Mouse (Mus musculus) cerebellum, adult 11 months (tissue): ENCODE data around the gene Edaradd.
A peak's percentile ranks its signal among the peaks of the same experiment; 100 is the strongest.
"Not testable (repeated sequence)": the region's sequence is repeated elsewhere in the genome, so short reads cannot be mapped to it uniquely, and the experiment has no call there.

Experiments used
- DNase-seq: peaks from one replicate; pipeline ENCODE4 v3.0.0; 2022

The Edaradd gene

DNA sequence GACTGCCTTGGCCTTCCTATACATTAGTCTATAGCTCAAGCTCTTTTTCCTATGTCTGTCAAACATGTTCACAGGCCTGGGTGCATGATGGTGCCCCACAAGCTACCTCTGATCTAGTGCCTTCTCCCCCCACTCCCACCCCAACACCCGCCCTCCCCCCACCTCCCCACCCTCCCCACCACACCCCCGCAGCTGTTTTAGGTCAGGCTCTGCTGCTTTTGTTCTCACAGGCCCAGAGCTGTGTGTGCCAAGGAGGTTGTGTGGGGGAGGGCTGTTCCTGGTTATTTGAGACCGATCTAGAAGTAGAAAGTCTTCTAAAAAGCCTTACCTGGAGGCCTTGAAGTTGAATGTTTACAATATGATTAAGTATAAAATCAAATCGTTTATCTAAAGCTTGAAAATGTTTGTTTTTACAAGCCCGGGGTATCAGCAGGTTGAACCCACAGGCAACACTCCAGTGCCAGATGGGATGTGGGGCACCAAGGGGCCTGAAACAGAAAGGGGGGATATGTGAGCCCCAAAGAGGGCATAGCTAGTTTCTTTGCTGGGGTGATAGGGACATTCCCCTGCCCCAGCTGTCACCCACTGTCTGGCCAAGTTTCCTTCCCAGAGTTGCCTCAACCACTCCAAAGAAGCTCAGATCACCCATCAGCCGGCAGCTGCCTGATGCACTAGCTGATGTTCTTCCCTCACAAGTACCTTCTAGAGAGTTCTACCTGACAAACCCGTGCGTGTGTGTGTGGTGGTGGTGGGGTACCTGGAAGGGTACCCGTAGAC lies 8.9 kb downstream of the Edaradd start:
- no peak for DNase-seq

DNA sequence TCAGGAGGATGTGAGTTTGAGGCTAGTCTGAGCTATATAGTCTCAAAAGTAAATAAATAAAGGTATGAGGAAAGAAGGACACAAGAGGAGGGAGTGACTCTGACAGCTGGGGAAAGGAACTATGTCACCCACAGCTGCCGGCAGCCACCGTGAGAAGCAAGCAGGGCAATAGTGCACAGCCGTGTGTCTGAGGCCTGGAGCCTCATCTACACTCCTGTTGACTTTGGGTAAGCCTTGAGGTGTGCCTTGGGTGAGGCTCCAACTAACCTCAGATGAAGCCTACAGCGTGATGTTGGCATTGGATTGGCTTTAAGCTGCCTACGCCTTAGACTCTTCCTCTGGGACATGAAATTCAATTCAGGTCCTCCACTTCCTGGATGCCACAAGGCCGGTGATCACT lies 10.2 kb downstream of the Edaradd start:
- DNase-seq: no peak

DNA sequence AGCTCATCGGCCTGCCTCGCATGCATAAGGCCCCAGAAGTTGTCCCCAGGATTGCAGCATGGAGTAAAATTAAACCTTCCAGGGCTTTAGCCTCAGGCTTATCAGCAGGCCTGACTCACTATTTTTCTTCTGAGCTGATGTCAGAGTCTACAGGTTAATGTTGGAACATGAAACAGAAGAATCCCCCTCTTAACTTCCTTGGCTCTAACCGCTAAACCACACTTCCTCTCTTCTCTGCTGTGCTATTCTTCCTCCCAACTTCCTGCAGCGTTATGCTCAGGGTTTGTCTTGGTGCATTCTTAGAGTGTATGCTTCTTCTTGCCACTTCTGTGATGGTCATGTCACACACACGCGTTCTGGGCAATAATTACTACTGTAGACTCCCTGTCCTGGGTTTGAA lies 12.8 kb downstream of the Edaradd start:
- DNase-seq: no peak

DNA sequence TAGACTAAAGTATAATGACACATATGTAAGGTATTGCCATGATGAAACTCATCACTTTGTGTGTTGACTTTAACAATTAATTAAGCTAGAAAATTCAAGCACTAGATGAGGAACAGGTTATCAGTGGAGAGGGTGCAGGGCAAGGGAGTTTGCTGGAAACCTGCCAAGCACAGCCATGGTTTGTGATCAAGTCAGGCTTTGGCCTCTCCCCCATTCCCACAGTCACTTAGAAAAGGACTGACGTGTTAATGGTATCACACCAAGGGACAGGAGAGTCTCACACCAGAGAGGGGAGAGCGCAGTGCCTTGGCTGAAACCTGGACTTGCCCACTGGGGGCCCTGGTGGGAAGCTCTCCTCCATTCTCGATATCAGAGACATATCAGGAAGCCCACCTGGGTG lies 14.9 kb downstream of the Edaradd start:
- DNase-seq: no peak

DNA sequence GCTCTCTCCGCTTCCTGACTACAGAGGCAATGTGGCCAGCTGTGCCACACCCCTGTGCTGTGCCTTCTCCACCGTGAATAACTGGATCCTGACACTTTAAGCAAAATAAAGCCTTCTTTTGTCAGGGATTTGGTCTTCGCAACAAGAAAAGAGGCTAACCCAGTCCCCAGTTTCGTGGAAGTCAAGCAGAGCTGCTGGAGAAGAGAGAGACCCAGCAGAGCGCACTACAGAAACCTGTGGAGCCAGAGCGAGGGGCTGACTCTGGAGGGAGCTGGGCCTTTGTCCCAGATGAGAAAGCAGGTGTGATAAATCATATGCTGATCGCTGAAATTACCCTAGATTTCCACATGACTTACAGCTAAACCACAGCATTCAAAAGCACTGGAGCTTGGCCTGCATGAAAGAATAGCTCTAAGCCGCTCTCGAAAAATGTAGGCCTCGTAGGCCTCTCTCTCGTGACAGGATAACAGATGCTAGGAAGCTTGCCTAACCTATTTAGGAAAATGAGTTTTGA lies 16.9 kb downstream of the Edaradd start:
- DNase-seq: no peak

DNA sequence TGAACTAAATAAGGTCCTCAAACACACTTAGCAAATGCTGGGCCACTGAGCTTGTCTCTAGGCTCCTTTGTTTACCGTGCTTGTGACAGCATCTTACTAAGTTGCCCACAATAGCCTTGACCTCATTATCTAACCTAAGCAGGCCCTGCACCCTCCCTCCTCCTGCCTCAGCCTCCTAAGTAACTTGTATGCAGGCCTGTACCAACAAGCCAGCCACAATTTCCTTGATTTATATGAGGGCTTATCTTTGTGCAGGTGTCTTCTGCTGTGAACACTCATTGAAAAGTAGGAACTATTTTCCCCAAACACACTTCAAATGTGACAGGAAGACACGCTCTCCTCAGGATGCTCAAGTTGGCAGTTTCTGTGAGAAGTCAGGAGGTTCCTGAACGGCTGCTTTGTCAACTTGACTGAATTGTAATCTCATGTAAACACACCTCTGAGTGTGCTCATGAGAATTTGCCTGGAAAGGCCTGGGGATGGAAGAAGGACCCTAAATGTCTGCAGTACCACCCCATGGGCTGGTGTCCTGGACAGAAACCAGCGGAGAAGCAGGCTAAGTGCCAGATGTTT lies 17.5 kb downstream of the Edaradd start:
- DNase-seq: no peak

DNA sequence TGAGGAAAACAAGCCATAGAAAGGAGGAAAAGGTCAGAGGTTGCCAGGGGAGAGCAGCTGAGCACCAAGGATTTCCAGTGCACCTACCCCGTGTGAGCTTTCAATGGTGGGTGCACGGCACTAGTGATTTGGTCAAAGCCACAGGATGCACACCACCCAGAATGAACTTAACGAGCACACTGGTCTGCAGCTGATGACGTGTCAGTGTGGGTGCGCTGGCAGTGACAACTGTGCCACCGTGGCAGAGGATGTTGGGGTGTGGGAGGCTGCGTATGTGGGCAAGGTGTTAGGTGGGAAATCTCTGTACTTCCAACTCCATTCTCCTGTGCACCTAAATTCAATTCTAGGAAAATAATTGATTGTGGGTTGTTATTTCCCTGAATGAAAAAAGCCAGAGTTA lies 21.1 kb downstream of the Edaradd start:
- no peak for DNase-seq

DNA sequence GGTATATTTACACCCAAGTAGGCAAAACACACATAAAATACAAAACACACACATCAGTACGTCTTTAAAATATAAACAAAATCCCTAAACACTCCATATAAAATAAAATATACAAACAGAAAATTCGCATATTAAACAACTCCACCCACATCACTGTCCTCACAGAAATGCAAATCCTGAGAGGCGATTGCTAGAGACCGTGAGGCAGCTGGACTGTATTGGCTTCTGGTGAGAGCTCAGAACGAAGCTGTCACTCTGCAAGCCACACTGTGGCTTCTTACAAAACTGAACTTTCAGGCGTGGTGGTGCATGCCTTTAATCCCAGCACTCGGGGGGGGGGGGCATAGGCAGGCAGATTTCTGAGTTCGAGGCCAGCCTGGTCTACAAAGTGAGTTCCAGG lies 22.4 kb downstream of the Edaradd start:
- DNase-seq: no peak

DNA sequence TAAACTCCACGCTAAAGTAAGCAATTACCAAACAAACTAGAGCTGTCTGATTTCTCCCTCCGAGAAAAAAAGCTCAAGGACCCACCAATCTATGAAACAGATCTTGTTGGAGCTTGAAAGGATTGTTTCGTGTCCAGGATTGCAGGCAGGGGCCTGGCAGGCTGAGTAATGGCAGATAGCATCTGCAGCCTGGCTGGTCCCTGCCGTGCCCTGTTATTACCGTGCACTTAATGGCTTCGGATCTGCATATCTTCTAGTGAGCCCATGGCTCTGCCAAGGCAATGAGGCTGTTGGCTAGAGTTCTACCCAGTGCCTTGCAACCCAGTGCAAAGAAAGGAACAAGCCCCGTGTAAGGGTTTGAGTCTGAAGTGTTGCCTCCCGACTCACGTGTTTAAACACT lies 25.5 kb downstream of the Edaradd start:
- no peak for DNase-seq

DNA sequence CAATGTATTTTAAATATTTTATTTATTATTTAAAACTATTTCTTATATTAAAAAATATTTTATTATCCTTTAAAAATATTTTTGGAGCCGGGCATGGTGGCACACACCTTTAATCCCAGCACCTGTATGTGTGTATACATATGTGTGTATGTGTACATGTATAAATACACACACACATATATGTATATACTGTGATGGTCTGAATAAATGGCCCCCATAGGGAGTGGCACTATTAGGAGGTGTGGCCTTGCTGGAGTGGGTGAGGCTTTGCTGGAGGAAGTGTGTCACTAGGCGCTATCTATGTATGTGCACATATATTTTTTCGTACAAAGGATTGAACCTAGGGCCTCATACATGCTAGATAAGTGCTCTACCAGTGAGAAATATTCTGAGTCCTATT lies 27.7 kb downstream of the Edaradd start:
- DNase-seq: no peak

DNA sequence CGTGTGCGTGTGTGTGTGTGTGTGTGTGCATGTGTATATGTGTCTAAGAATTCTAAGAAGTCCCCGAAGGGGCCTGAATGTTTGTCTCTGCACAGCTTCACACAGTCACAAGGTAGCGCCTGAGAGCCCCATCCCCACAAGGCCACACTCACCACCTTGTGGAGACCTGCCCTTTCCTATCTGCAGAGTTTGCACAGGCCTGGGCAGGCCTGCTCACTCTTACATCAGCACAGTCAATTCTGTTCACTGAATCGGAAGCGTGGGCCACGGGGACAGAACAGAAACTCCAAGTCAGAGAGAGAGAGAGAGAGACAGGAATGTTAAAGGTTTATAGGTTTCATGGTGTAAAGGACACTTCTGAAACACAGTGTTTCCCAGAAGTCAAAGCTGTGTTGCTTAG lies 34.6 kb downstream of the Edaradd start:
- no peak for DNase-seq

DNA sequence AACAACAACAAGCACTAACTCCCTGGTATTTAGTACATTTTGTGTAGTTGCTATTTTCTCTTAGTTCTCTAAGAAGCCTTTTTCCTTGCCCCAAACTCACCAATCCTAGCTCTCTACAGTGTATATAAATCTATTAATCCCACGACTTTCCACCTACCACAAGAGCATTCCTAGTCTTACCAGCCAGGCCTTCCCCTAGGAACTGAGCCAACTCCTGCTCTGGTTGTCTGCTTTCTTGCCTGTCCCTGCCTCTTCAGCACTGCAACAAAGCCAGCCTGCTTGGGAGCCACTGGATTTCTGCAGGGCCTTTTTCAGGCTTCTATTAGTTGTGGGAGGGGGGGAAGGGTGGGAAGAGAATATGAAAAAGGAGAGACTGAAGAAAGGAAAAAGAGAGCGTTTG lies 35.0 kb downstream of the Edaradd start:
- no peak for DNase-seq

DNA sequence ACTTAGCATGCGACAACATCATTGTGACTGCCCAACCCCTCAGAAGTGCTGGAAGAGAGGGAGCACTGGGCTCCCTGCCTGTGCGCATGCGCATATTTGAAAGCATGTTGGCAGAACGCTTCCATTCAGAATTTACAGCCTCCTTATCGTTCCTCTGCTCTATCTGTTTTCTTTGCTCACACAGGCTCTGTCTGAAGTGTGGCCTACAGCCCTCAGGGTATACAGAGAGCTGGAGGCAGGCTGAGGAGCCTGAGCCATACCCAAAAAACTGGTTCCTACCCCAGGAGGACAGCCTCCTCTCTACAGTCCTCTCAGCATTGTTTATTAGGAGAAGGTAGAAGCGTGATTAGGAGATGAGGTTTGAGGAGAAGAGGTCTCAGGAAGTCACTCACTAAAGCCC lies 40.4 kb downstream of the Edaradd start:
- DNase-seq: no peak

DNA sequence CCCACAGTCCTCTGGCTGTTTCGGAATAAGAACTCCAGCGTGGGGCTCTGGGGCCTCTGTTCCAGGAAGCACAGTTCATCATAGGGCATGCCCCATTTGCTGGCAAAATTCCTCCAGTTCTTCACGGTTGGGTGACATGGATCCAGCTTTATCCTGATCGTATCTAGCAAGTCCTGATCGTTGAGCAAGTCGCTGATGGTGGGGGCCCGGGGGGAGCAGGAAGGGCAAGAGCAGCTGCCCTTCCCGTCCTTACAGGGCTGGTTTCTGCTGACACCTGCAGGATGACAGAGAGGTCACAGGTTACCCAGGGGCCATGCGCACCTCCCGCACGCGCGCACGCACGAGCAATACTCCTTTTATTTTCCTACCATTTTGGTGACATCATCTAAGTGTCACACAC lies 41.9 kb downstream of the Edaradd start:
- no peak for DNase-seq

DNA sequence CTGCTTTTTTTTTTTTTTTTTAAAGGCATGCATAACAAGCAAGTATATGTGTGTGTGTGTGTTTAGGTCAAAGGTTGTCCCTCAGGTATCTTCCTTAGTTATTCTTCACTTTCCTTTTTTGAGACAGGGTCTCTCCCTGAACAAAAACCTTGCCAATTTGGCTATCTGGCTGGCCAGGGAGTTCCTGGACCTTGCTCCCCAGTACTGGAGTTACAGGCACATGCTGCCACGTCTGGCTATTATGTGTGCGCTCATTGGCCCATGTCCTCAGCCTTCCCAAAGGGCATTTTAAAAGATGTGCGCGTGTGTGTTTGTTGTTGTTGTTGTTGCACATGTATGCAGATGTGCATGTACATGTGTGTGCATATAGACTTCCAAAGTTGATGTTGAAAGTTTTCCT lies 43.4 kb downstream of the Edaradd start:
- no peak for DNase-seq

DNA sequence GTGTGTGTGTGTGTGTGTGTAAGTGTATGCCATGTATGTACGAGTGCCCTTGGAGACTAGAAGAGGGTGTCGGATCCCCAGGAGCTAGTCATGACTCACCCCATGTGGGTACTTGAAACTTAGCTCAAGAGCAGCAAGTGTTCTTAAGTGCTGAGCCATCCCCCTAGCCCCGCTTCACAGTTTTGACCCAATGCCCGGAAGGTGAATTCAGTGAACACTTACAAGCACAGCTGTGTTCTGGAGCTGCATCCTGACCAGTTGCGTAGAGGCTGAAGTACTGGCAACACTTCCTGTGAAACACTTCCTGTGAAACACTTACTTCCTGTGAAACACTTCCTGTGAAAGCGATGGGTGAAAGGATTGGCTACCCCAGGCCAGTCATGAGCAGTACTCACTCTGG lies 45.0 kb downstream of the Edaradd start:
- DNase-seq: no peak

DNA sequence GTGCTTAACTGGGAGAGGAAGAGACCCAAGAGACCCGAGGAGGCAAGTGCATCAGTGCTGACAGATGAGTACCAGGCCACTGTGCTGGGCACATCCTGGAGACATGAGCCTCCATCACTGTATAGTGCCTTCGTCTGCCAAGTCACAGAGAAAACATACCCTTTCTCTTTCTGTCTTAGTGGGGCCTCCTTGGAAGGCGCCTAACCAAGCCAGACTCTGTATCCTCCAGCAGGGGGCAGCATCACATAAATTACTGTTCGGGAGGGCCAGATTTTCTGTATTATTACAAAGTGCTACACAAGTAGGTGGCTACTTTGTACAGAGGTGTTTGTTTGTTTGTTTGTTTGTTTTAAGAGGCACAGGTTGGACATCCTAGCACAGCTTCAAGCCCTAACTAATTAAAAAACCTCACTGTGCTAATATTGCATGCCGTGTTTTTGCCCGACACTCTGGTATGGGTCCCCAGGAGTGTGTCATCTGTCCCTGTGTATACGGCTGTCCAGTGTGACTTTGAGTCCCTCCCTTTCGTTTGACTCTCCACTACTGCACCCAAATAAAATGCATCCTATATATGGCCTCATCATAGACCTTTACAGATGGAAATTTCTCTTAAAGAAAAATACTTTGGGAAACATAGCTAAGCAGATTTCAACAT lies 46.4 kb downstream of the Edaradd start:
- DNase-seq: peak; percentile 50

DNA sequence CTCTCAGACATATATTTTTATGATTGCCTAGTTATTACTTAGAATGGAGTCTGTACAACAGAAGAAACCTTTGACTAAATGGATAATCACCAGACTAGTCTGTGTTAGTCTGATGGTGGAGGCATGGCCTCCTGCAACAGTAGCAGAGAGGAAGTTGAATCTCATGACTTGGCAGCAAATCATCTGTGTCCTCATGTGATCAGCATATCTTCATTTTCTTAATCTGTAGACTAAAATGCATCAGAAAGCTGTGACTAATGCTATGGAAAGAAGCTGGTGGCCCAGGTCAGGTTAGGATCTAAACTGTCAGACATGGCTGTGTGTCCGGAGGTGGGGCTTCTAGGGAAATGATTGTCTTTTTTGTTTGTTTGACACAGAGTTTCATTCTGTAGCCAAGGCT lies 51.8 kb downstream of the Edaradd start:
- no peak for DNase-seq

DNA sequence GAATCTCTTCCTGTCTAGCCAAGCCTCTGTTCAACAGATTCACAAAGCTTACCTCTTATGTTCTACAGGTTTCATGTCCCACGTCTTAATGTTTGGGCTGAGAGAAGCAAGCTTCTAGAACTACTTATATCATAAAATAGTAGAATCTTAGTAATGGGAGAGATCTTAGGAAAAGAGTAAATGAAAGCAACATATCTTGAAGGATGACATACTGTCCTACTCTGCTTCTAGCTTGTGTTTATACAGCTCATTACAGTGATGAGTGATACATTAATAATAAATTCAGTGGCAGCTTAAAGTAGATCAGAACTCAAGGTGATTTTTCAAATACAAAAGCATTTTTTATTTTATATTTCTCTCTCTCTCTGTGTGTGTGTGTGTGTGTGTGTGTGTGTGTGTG lies 55.4 kb downstream of the Edaradd start, which contains the start of gene Lgals8:
TSS of gene Lgals8 (minus strand) at position 101 of the 400 bp plus-strand sequence.
- DNase-seq: no peak

DNA sequence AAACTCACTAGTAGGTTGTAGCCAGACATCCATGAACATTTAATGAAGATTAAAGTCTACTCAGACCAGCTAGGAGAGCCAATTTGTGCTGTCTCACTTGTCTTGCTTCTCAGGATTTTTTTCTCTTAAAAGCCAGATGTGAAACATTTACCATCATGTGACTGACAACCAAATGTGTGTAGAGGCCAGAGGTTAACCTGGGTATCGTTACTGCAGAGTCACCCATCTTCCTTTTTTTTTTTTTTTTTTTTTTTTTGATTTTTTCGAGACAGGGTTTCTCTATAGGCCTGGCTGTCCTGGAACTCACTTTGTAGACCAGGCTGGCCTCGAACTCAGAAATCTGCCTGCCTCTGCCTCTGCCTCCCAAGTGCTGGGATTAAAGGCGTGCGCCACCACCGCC lies 56.1 kb downstream of the Edaradd start:
- not testable (repeated sequence) for DNase-seq

DNA sequence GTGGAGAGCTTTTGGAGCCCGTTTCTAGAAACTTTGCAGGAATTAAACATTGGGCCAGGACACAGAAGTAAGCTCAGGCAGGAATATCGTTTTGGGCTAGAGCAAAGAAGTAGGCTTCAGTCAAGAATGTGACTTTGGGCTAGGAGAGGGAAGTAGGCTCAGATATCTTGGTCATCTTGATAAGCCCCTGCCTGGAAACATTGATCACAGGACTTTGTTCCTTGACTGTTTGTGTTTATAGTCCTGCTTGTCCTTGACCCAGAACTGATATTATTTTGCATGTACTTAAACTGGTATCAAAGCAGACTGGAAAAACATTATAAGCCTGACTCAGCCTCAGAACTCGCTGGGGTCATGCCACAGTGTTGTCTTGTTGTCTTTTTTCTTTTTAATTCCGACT lies 57.6 kb downstream of the Edaradd start:
- DNase-seq: no peak

DNA sequence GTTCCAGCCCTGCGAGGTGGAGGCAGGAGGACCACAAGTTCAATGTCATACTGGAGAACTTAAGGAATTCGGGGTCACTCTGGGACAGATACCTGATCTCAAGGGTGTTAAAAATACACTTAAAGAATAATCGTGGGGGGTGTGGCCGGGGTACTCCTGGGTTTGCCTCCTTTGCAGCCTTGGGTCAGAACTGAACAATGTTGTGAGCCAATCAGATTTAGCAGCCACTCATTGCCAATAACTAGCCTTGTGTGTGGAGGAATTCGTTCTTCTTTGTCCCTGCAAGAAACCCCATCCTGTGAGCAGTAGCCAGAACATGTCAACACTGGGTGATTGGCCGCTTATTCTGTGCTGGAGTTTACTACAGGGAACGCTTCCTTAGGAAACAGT lies 58.5 kb downstream of the Edaradd start:
- no peak for DNase-seq

DNA sequence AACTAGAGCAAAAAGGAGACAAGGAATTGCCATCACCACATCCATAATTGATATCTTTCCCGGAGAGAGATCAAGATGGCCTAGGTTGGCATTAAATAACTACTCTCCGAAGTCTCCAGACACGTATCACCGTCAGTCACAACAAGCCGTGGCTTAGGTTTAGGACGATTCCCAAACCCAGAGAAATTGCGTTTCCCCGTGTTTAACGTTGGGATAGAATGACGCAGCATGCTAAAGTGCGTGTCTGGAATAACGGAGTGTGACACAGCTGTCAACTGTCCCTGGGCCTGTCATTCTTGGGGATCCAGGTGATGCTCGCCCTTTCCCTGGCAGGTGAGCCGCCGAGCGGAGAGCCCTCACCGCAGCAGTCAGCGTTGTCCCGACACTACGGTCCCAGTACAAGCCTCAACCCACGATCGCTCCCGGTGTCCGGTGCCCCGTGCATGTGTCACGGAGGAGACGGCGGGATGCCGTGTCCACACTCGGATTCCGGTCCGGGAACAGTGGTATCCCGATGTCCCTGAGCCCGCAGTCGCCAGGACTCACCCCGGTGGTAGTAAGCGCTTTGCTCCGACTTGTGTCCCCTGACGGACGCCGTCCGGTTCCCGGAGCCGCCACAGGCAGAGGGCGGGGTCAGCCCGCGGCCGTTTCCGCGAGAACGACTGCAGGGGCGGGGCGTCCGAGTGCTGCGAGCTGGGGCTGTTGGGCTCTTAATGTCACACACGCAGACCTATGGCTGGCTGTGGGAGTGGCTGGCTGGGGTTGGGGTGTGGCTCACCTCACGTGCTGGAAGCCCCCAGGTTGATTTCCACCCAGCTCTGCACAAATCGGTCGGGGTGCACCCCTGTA lies 59.1 kb downstream of the Edaradd start:
- DNase-seq: peak; percentile 92
